Mouse (Mus musculus) myocyte (in vitro differentiated cells): ENCODE measurements at regions not wholly inside any gene's neighbourhood (a gene's known extent, or its start where the extent isn't known, plus 50 kb on each side); places are given as distances from the start of the nearest gene placed in this dataset.

Experiments used
- E2F4 ChIP-seq: IDR thresholded peaks from one replicate; pipeline ENCODE4 v1.6.1; 2011; ENCODE audit warnings: mild to moderate bottlenecking, control low read depth, moderate library complexity; ENCODE audit not compliant: insufficient read depth
- MAX ChIP-seq: IDR thresholded peaks from one replicate; pipeline ENCODE4 v1.6.1; 2011; ENCODE audit warnings: low read depth, mild to moderate bottlenecking, control low read depth
- POLR2A ChIP-seq: IDR thresholded peaks from one replicate; pipeline ENCODE4 v1.6.1; 2011; ENCODE audit warnings: low read depth, mild to moderate bottlenecking, control low read depth, moderate library complexity; ENCODE audit not compliant: insufficient read length

DNA sequence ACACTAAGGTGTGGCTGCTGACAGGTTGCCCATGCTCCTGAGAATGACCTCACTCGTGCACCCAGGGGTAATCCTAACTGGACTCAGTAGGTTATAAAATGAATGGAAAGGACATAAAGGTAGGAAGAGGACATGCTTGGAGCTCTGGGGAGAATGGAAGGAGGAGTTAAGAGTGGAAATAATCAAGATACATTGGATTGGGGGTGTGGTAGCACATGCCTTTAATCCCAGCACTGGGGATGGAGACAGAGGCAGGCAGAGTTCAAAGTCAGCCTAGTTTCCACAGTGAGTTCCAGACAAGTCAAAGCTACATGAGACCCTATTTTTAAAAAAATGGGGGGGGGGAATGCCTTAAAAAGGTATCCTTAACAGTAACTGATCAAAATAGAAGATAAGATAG is 167.9 kb upstream of the Hnrnpa3 start:
- no peak for TF ChIP-seq MAX
- no peak for TF ChIP-seq POLR2A
- no peak for TF ChIP-seq E2F4
